Mouse (Mus musculus) olfactory bulb, adult 2 months (tissue): Measurements from ENCODE around the gene Frk.
"Not testable (repeated sequence)": the region's sequence is repeated elsewhere in the genome, so short reads cannot be mapped to it uniquely, and the experiment has no call there.

Experiments used
- CTCF ChIP-seq: fragments of 200-500 bp; IDR thresholded peaks from 2 replicates; pipeline ENCODE4 v1.5.1; 2012; ENCODE audit warnings: low read depth, mild to moderate bottlenecking, low read length, moderate library complexity; ENCODE audit not compliant: insufficient read depth
- POLR2A ChIP-seq: fragments of 200-500 bp; IDR thresholded peaks from 2 replicates; pipeline ENCODE4 v1.6.1; 2012; ENCODE audit warnings: mild to moderate bottlenecking, low read depth, low read length, moderate library complexity; ENCODE audit not compliant: insufficient read depth

GRCm38 (mm10) chr10:34620540-34620939, 137.3 kb downstream of the Frk start:
- TF ChIP-seq CTCF, POLR2A: not testable (repeated sequence)
